Mouse (Mus musculus) embryonic facial prominence, embryonic 10.5 days (tissue): ENCODE measurements around the gene Ide. TPM values are rescaled to one million over a fixed set of nuclear protein-coding genes. Genes with fewer than 3 reads are reported as not detected.

ENCODE experiments used
- DNase-seq: peaks from one replicate; pipeline ENCODE4 v3.0.0-alpha.2; 2017; ENCODE audit warnings: low spot score
- H3K27ac ChIP-seq: fragments of 300-500 bp; sonication (generic); replicated peaks from 2 replicates; pipeline ENCODE4 v1.5.1; 2016; ENCODE audit warnings: mild to moderate bottlenecking
- H3K27me3 ChIP-seq: fragments of 300-500 bp; sonication (generic); replicated peaks from 2 replicates; pipeline ENCODE4 v1.6.1; 2016; ENCODE audit warnings: low read depth, mild to moderate bottlenecking; ENCODE audit not compliant: poor library complexity, severe bottlenecking
- H3K36me3 ChIP-seq: fragments of 300-500 bp; sonication (generic); replicated peaks from 2 replicates; pipeline ENCODE4 v1.6.1; 2016; ENCODE audit warnings: mild to moderate bottlenecking, moderate library complexity
- H3K4me1 ChIP-seq: fragments of 300-500 bp; sonication (generic); 2 replicates; pipeline ENCODE4 v1.6.1; 2016
- H3K4me3 ChIP-seq: fragments of 300-500 bp; sonication (generic); 2 replicates; pipeline ENCODE4 v1.5.1; 2016; ENCODE audit warnings: mild to moderate bottlenecking, moderate library complexity
- H3K9me3 ChIP-seq: fragments of 300-500 bp; sonication (generic); 2 replicates; pipeline ENCODE4 v1.6.1; 2016; ENCODE audit warnings: mild to moderate bottlenecking
- WGBS: fragments of 180-500 bp; shearing (Covaris S2); methylation state at CpG from one replicate; pipeline ENCODE4 v1.1.7; 2016; 5-methylcytosine and 5-hydroxymethylcytosine counted together
- polyA plus RNA-seq: library from polyadenylated mRNA; unstranded; fragments of >200 nt; fragmentation: Nextera tagmentation; extraction: Ambion mirVana; gene quantifications from 2 replicates; pipeline ENCODE4 v1.2.1, GENCODE M21; 2016

The Ide gene
- polyA plus RNA-seq, 1 experiment from 2014 or later: 40.9 TPM

GRCm38 (mm10) chr19:37323566-37323965, 14.1 kb downstream of the Ide start:
- DNase-seq: no peak
- H3K36me3 ChIP-seq: peaks cover 22% of the 10 kb centered on the region
- H3K9me3 ChIP-seq: no peaks in the 10 kb centered on the region
- H3K4me1 ChIP-seq: no peaks in the 10 kb centered on the region
- no peak overlapping the region for H3K27ac ChIP-seq
- H3K27me3 ChIP-seq: no peaks in the 10 kb centered on the region
- no peak overlapping the region for H3K4me3 ChIP-seq
- 75% methylated on average over 3 of the region's 3 CpGs for whole genome bisulfite sequencing

DNA sequence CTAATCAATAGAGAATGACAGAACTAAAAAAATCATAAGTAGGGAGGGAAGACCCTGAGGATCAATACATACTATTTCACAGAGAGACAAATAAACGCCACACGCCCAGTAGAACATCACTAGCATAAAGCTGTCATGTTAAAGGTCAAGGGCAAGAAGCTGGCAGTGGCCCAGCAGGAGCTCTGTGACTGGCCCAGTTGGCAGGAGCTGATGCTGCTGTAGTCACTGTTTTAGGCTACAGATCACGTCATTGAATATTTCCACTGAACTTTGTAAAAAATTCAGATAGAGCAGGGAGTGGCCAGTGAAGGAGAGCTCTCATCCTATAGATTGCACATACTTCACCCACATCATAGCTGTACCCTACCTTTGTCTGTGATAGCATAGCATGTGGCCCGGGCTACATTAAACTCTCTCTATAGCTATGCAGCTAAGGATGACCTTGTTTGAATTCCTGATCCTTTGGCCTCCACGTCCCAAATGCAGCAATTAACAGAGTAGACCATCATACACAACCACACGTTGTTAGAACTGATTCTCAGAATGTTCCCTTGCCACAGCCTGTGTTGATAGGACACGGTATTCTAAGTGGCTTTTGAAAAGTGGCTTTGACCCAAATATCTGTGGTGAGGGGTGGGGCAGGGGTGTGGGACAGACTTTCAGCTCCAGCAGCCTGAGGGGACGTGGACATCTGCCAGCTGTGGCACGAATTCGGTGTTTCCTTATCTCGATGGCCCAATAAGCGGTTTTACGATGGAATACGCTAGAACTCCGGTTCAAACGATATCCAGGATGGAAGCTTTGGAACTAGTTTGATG, 16.6 kb downstream of the Ide start:
- peaks cover 26% of the 10 kb centered on the region for H3K36me3 ChIP-seq
- no peak overlapping the region for H3K27ac ChIP-seq
- DNase-seq: no peak
- H3K27me3 ChIP-seq: no peaks in the 10 kb centered on the region
- no peaks in the 10 kb centered on the region for H3K4me1 ChIP-seq
- H3K9me3 ChIP-seq: no peaks in the 10 kb centered on the region
- 91% methylated on average over 16 of the region's 16 CpGs for WGBS
- H3K4me3 ChIP-seq: no peak overlapping the region

GRCm38 (mm10) chr19:37317359-37317758, 20.3 kb downstream of the Ide start:
- no peak for DNase-seq
- no peaks in the 10 kb centered on the region for H3K9me3 ChIP-seq
- 84% methylated on average over 4 of the region's 4 CpGs for WGBS
- H3K27ac ChIP-seq: no peak overlapping the region
- H3K4me1 ChIP-seq: no peaks in the 10 kb centered on the region
- no peaks in the 10 kb centered on the region for H3K27me3 ChIP-seq
- H3K4me3 ChIP-seq: no peak overlapping the region
- peaks cover 36% of the 10 kb centered on the region for H3K36me3 ChIP-seq

DNA sequence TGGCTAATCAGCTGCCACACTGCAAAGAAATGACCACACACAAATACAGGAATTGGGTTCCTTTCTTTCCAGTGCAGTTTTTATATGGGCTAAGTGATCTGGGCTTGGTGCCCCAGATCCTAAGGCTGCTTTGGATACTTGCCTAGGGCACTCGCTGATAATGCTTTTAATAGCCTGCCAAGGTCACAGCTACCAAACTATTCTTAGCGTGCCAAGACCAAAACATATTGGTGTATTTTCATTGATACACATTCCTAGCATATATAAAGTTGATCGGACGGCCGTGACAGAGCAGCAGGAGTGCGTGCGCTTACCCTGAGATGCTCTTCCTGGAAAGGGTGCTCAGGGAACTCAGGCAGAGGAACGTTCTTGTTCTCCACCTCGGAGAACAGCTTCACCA, 22.6 kb downstream of the Ide start:
- Histone ChIP-seq H3K27ac (no peak overlapping the region), H3K4me1 (no peaks in the 10 kb centered on the region), H3K27me3 (no peaks in the 10 kb centered on the region), H3K9me3 (no peaks in the 10 kb centered on the region), H3K36me3 (peaks cover 45% of the 10 kb centered on the region), H3K4me3 (no peak overlapping the region)
- DNase-seq: no peak
- WGBS: 92% methylated on average over 9 of the region's 9 CpGs

- no peak for DNase-seq
- H3K9me3 ChIP-seq: no peaks in the 10 kb centered on the region
- H3K4me3 ChIP-seq: no peak overlapping the region
- no peaks in the 10 kb centered on the region for H3K27me3 ChIP-seq
- H3K4me1 ChIP-seq: no peaks in the 10 kb centered on the region
- peaks cover 41% of the 10 kb centered on the region for H3K36me3 ChIP-seq
- H3K27ac ChIP-seq: no peak overlapping the region
- WGBS: 88% methylated on average over 6 of the region's 6 CpGs
These were observed 26.2 kb downstream of the Ide start for GRCm38 (mm10) chr19:37311426-37311825.

DNA sequence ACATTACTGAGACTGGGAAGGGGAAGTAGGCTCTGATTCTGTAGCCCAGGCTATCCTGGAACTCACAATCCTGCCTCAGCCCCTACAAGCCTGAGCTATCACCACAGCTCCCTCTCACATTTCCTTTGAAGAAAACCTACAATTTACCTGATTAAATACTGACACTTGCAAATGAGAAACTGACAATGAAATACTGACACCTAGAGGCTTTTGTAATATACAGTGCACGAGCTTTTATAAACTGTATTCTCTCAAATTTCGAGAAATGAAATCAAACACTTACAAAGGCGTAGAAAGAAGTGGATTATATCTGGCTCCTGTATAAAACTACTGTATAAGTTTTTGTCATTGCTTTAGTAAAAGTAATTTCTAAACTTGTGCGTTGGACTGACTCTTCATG, 27.5 kb downstream of the Ide start:
- no peak overlapping the region for H3K27ac ChIP-seq
- DNase-seq: no peak
- no peak overlapping the region for H3K4me3 ChIP-seq
- peaks cover 34% of the 10 kb centered on the region for H3K36me3 ChIP-seq
- no peaks in the 10 kb centered on the region for H3K4me1 ChIP-seq
- no peaks in the 10 kb centered on the region for H3K9me3 ChIP-seq
- H3K27me3 ChIP-seq: no peaks in the 10 kb centered on the region
- WGBS: 90% methylated on average over 4 of the region's 4 CpGs

DNA sequence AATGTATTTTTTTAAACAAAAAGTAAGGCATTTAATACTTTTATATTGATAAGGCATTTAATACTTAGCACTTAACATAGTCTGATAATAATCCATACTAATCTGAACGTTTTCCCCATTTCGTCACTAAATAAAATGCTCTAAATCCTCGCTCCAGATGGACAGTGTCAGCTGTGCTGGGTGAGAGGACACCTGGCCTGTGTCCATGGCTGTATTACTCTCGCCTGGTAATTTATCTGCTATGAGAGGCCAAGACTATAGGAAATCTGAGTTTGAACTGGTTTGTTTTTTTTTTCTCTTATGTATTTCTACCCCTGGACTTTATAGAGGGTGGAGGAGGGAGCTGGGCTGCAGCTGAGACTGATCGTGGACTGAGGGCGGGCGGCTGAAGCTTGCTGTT, 28.7 kb downstream of the Ide start:
- Histone ChIP-seq H3K27ac (no peak overlapping the region), H3K36me3 (peaks cover 23% of the 10 kb centered on the region), H3K9me3 (no peaks in the 10 kb centered on the region), H3K4me3 (no peak overlapping the region), H3K27me3 (no peaks in the 10 kb centered on the region), H3K4me1 (no peaks in the 10 kb centered on the region)
- WGBS: 92% methylated on average over 7 of the region's 7 CpGs
- no peak for DNase-seq

DNA sequence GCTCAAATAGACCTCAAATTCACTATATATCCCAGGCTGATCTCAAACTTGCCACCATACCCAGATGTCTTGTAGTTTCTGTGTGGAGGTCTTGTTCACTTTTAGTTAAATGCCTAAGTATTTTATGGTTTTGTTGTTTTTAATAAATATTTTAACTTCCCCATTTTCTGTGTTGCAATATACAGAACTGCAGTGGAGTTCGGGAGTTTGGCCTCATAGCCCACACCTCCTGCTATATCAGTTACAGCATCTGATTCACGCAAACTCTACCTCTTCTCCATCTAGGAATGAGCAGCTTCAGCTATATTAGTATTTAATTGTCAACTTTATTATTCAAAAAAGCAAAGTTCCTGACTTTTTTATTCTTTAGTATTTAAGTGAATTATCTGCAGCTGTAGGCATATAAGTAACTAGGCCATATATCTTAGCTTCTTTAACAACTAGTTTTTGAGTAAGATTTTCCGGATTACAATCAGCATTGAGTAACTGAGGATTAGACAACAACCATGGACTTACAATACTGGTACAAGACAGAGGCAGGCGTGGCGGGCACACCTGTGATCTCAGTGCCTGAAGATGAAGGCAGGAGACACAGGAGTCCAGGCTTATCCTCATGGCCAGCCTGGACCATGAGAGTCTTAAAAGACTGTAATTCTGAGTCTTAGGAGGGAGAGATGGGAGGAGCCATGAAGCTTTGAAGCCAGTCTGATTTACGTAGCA, 29.7 kb downstream of the Ide start:
- H3K4me1 ChIP-seq: no peaks in the 10 kb centered on the region
- WGBS: 90% methylated on average over 6 of the region's 6 CpGs
- H3K4me3 ChIP-seq: no peak overlapping the region
- H3K27ac ChIP-seq: no peak overlapping the region
- peaks cover 20% of the 10 kb centered on the region for H3K36me3 ChIP-seq
- H3K27me3 ChIP-seq: no peaks in the 10 kb centered on the region
- H3K9me3 ChIP-seq: no peaks in the 10 kb centered on the region
- DNase-seq: no peak

DNA sequence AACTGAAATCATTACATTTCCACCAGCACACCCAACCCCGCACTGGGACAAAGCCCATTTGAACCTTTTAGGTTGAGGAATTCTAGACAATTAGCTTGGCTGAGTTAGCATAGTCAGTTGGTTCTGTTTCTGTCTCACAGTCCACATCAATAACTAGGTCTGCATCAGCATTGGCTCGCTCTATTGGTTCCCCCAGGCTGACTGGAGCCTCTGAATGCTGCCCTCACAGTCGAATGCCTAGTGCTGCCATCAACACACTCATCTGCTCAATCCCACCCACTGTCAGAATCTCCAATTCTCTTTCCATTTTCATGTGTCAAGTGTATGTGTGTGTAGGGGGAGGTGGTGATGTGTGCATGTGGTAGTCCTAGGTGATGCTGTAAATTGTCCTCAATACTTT, 31.5 kb downstream of the Ide start:
- WGBS: 94% methylated on average over 3 of the region's 3 CpGs
- Histone ChIP-seq H3K4me1 (no peaks in the 10 kb centered on the region), H3K36me3 (peaks cover 15% of the 10 kb centered on the region), H3K27ac (no peak overlapping the region), H3K9me3 (no peaks in the 10 kb centered on the region), H3K4me3 (no peak overlapping the region), H3K27me3 (no peaks in the 10 kb centered on the region)
- DNase-seq: no peak

GRCm38 (mm10) chr19:37304866-37305265, 32.8 kb downstream of the Ide start:
- H3K9me3 ChIP-seq: no peaks in the 10 kb centered on the region
- 93% methylated on average over 5 of the region's 5 CpGs for WGBS
- no peaks in the 10 kb centered on the region for H3K27me3 ChIP-seq
- H3K36me3 ChIP-seq: peaks cover 9% of the 10 kb centered on the region; the same call in 1 of the 2 replicates
- no peak overlapping the region for H3K27ac ChIP-seq
- H3K4me1 ChIP-seq: no peaks in the 10 kb centered on the region
- H3K4me3 ChIP-seq: no peak overlapping the region
- DNase-seq: no peak

GRCm38 (mm10) chr19:37304006-37304405, 33.6 kb downstream of the Ide start:
- H3K36me3 ChIP-seq: peaks cover 9% of the 10 kb centered on the region; the same call in 1 of the 2 replicates
- H3K4me1 ChIP-seq: no peaks in the 10 kb centered on the region
- no peaks in the 10 kb centered on the region for H3K27me3 ChIP-seq
- 82% methylated on average over 4 of the region's 4 CpGs for whole genome bisulfite sequencing
- no peak overlapping the region for H3K4me3 ChIP-seq
- no peak for DNase-seq
- H3K9me3 ChIP-seq: no peaks in the 10 kb centered on the region
- no peak overlapping the region for H3K27ac ChIP-seq

- WGBS: 94% methylated on average over 3 of the region's 3 CpGs
- no peak for DNase-seq
These were observed 35.9 kb downstream of the Ide start for GRCm38 (mm10) chr19:37301733-37302132.

DNA sequence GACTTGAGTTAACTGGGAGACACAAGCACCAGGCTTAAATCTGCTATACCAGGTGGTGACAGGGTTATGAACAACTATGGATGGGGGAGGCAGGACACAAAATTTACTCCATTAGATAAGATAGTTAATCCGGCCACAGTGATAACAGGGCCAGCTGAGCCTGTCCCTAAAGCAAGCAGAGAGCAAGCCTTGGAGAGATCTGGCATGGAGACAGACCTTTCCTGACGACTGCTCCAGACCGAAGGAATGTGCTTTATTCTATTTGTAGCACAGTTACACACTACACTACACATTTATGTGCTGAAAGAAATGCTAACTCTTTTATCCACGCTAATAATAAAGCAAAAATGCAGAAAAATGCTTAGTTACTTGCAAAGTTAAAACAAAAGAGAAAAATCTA, 46.0 kb downstream of the Ide start:
- 88% methylated on average over 4 of the region's 4 CpGs for WGBS
- H3K36me3 ChIP-seq: peaks cover 7% of the 10 kb centered on the region; the same call in 1 of the 2 replicates
- H3K4me1 ChIP-seq: no peaks in the 10 kb centered on the region
- no peak for DNase-seq
- no peaks in the 10 kb centered on the region for H3K27me3 ChIP-seq
- no peaks in the 10 kb centered on the region for H3K9me3 ChIP-seq
- no peak overlapping the region for H3K4me3 ChIP-seq
- no peak overlapping the region for H3K27ac ChIP-seq

More at GRCm38 (mm10) chr19:37301733-37302132, 35.9 kb downstream of the Ide start:
- H3K9me3 ChIP-seq: no peaks in the 10 kb centered on the region
- no peak overlapping the region for H3K27ac ChIP-seq
- no peaks in the 10 kb centered on the region for H3K4me1 ChIP-seq
- H3K27me3 ChIP-seq: no peaks in the 10 kb centered on the region
- peaks cover 4% of the 10 kb centered on the region; the same call in 1 of the 2 replicates for H3K36me3 ChIP-seq
- H3K4me3 ChIP-seq: no peak overlapping the region
